Mouse (Mus musculus) cerebellum, adult 8-10 months (tissue): Measurements from ENCODE around the gene Tmem161a.
"Not testable (repeated sequence)": the region's sequence is repeated elsewhere in the genome, so short reads cannot be mapped to it uniquely, and the experiment has no call there.

Experiments
- DNase-seq: peaks from one replicate; pipeline ENCODE4 v3.0.0; 2022

Tmem161a gene

DNA sequence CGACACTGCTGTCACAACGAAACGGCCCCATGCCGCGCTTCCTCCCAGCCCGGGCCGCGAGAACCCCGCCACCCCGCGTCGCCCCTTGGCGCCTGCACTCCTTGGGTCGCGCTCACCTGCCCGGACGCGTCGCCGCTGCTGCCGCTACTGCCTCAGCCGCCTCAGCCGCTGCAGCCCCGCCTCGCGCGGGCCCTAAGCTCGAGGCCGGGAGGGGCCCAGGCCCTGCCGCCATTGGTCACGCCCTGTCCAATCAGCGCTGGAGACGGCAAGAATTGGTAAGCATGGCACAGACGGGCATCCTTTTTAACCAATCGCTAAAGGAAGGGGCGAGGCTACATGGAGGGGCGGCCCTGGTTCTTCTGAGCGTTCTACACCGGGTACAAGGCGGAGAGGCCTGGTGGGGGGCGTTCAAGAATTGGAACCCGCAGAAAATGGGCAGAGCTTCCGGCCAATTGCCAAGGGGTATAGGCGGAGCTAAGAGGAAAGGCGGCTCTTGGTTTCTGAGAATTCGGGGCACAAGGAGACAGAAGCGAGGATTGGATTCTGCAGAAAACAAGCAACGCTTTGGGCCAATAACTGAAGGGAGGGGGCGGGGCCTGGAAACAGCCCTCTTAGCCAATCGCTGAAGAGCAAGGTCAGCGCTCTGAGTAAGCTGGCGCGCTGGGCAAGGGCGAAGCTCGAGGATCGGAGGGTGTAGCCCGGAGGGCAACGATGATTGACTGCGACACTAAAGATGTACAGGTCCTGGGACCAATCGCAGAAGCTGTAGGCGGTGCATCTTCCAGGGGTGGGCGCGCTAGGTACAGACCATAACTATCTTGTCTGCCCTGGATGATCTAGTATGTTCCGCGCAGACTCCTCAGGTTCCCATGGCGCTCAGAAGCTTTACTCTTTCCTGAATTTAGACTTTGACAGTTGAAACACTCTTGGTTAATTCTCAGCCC is 40.2 kb downstream of the Tmem161a start, which contains the start of gene Slc25a42:
TSS of gene Slc25a42 (minus strand) at position 194 of the 944 bp plus-strand sequence.
- DNase-seq: peak; percentile 99

DNA sequence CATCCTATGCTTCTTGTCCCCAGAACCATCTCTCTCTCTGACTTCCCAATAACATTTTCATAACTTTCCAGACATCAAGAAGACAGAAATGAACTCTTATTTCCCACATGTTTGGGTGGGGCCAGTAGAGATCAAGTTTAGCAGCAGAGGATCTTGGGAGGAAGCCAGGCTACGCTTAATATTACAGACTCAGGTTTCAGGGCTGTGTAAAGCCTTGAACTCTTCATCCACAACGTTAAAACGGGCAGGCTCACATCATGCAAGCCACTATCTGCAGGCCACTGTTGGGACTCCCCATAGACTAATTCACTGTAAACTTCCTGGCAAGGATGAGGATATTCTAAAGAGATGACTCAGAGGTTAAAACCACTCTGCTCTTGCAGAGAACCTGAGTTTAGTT is 42.3 kb downstream of the Tmem161a start:
- no peak for DNase-seq

DNA sequence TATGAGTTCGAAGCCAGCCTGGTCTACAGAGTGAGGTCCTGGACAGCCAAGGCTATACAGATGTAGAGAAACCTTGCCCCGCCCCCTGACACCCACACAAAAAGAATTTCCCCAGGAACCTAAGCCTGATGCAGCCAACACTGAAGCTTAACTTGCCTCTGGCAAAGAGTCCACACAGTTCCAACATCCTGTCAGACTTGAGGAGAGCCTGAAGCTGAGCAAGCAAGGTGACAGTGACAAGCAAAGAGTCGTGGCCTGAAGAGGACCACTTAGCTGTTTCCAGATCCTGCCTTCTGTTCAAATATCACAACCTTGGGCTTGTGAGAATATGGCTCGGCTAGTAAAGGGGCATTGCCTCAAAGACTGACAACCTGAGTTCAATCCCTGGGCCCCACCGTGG is 42.9 kb downstream of the Tmem161a start:
- no peak for DNase-seq

DNA sequence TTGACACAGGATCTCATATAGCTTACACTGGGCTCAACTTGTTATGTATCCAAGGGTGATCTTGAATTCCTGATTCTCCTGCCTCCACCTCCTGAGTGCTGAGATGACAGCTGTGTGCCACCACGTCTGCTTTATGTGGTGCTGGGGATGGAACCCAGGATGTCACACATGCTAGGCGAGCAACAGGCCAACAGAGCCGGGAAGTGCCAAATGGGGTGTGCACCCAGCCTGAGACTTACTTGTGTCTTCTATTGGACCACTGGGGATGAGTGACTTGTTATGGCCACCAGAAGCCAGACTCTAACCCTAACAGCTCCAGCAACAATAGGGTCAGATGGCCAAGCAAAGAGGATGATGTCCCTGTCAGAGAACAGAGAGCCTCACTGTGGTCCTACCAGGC is 44.0 kb downstream of the Tmem161a start:
- DNase-seq: not testable (repeated sequence)

- DNase-seq: peak; percentile 72
Observed at GRCm38 (mm10) chr8:70216566-70216965, 44.4 kb downstream of the Tmem161a start.

GRCm38 (mm10) chr8:70217441-70217840 is 45.3 kb downstream of the Tmem161a start:
- no peak for DNase-seq

- DNase-seq: no peak
Observed at GRCm38 (mm10) chr8:70219107-70219684, 47.0 kb downstream of the Tmem161a start.

DNA sequence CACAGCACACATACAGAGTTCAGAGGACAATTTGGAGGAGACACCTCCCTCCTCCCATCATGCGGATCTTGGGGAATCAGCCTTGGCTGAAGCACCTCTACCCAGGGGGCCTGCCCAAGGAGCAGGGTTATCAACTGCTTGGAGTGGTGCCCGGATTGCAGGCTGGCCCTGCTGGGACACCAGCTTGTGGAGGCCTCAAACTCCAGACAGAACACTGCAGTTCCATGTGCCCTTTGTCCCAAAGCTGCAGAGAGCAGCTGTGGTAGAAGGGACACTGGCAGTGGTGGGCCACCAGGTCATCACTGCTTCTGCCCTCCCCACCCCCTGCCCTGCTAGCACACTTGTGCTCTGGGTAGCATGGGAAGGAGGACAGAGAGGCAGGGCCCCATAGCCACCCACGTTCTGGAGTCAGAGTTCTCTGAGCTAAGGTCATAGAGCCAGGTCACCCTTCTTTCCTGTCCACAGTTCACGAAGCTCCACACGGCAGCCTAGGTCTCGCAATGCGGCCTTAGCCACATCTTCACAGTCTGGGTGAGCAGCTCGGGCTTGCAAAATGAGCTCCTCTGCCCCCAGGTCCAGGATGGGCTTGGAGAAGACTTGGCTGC is 48.2 kb downstream of the Tmem161a start:
- DNase-seq: no peak

- DNase-seq: no peak
Observed at GRCm38 (mm10) chr8:70220911-70221310, 48.8 kb downstream of the Tmem161a start.

DNA sequence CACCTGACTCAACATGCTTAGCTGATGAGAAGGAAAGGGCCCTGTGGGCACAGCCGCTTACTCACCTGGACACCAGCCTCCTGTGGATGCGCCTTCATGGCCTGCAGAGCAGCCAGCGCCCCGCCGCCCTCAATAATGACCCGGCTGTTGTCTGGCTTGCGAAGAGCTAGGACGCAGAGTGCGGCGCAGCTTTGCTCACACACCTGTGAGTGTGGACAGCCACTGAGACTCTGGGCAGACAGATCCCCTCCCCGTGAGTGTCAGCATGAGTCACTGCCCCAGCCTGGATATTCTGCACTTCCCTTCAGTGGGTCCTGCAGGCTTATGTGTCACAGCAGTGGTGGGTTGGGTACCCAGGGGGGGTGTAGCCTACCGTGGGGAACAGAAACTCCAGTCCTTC is 49.9 kb downstream of the Tmem161a start:
- DNase-seq: no peak

GRCm38 (mm10) chr8:70223341-70223740 is 51.2 kb downstream of the Tmem161a start:
- no peak for DNase-seq

DNA sequence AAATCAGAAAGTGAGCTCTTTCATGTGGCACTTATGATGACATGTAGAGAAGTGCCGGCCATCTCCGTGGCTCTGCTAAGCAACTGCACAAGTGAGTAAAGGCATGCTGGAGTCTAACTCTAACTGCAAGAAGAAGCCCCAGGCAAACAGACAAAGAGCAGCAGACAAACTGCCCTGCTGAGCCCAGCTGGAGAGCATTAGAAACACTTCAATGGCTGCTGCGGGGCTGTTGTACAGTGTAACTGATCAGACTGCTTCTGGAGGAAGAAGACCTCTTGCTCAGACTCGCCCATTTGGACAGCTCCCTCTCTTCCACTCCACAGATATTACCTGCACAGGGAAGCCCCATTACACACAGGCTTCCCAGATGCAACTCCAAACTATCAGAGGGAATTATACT is 55.8 kb downstream of the Tmem161a start:
- DNase-seq: no peak

DNA sequence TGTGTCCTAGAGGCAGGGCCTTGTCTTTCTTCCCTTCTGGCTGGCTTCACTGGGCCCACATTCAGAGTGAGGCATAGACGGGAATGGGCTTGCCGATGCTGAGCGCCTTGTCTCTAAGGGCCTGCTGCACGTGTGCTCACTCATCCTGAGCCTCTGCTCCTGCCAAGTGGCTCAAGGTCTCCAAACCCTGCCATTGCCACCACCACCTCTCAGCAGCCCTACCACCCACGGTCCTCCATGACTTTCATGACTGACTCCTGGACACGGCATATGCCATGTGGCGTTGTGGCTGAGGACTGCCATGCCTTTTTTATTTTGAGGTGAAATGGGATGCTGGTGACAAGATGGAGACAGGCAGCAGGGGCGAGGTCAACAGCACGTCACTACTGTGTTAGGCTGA is 58.7 kb downstream of the Tmem161a start:
- no peak for DNase-seq
